Mouse (Mus musculus): ENCODE results near the gene Prrx1.

Prrx1 gene

GRCm38 (mm10) chr1:163311006-163311836 is 2.3 kb downstream of the Prrx1 start:
- DNase-seq: no peak

- no peak for DNase-seq
Measured at GRCm38 (mm10) chr1:163310023-163310754, 3.3 kb downstream of the Prrx1 start.

- no peak for DNase-seq
Measured at GRCm38 (mm10) chr1:163309466-163309865, 4.0 kb downstream of the Prrx1 start.

- DNase-seq: peak; percentile 20
Measured at GRCm38 (mm10) chr1:163308631-163309030, 4.9 kb downstream of the Prrx1 start.

- DNase-seq: no peak
Measured at GRCm38 (mm10) chr1:163307706-163308105, 5.8 kb downstream of the Prrx1 start.

- DNase-seq: no peak
Measured at GRCm38 (mm10) chr1:163305956-163306355, 7.6 kb downstream of the Prrx1 start.

GRCm38 (mm10) chr1:163304837-163305236 is 8.7 kb downstream of the Prrx1 start:
- no peak for DNase-seq

GRCm38 (mm10) chr1:163302292-163302691 is 11.2 kb downstream of the Prrx1 start:
- no peak for DNase-seq

- DNase-seq: no peak
Measured at GRCm38 (mm10) chr1:163293152-163293551, 20.4 kb downstream of the Prrx1 start.

- DNase-seq: no peak
Measured at GRCm38 (mm10) chr1:163291925-163292324, 21.6 kb downstream of the Prrx1 start.

- no peak for DNase-seq
Measured at GRCm38 (mm10) chr1:163289131-163289530, 24.4 kb downstream of the Prrx1 start.

- no peak for DNase-seq
Measured at GRCm38 (mm10) chr1:163285539-163285938, 28.0 kb downstream of the Prrx1 start.

GRCm38 (mm10) chr1:163285136-163285535 is 28.4 kb downstream of the Prrx1 start:
- no peak for DNase-seq

GRCm38 (mm10) chr1:163283980-163284635 is 29.4 kb downstream of the Prrx1 start:
- no peak for DNase-seq

- no peak for DNase-seq
Measured at GRCm38 (mm10) chr1:163281450-163282198, 31.9 kb downstream of the Prrx1 start.

- DNase-seq: no peak
Measured at GRCm38 (mm10) chr1:163280842-163281122, 32.7 kb downstream of the Prrx1 start.

- DNase-seq: no peak
Measured at GRCm38 (mm10) chr1:163280097-163280841, 33.2 kb downstream of the Prrx1 start.

- DNase-seq: no peak
Measured at GRCm38 (mm10) chr1:163277069-163277468, 36.4 kb downstream of the Prrx1 start.

GRCm38 (mm10) chr1:163274919-163275318 is 38.6 kb downstream of the Prrx1 start:
- no peak for DNase-seq

GRCm38 (mm10) chr1:163273132-163273531 is 40.4 kb downstream of the Prrx1 start:
- DNase-seq: no peak

GRCm38 (mm10) chr1:163266853-163267538 is 46.5 kb downstream of the Prrx1 start:
- no peak for DNase-seq

- no peak for DNase-seq
Measured at GRCm38 (mm10) chr1:163257298-163257697, 56.2 kb downstream of the Prrx1 start.
